Mouse (Mus musculus) left cerebral cortex, adult 18-20 months (tissue): ENCODE results near the gene Morc3. TPM values are rescaled to one million over a fixed set of nuclear protein-coding genes. Genes with fewer than 3 reads are reported as not detected.

ENCODE experiments used
- DNase-seq, 2 experiments: peaks; one replicate each; pipeline ENCODE4 v3.0.0; 2021 to 2022; ENCODE audit warnings: low spot score in 2 of 2, mixed read lengths in 1 of 2
- total RNA-seq, 2 experiments: library from RNA; stranded (reverse); gene quantifications; 2 replicates each; pipeline ENCODE4 v1.2.3; 2021

Morc3 gene
- total RNA-seq, 2 experiments from 2014 or later, result 32.9 to 38.7 TPM

DNA sequence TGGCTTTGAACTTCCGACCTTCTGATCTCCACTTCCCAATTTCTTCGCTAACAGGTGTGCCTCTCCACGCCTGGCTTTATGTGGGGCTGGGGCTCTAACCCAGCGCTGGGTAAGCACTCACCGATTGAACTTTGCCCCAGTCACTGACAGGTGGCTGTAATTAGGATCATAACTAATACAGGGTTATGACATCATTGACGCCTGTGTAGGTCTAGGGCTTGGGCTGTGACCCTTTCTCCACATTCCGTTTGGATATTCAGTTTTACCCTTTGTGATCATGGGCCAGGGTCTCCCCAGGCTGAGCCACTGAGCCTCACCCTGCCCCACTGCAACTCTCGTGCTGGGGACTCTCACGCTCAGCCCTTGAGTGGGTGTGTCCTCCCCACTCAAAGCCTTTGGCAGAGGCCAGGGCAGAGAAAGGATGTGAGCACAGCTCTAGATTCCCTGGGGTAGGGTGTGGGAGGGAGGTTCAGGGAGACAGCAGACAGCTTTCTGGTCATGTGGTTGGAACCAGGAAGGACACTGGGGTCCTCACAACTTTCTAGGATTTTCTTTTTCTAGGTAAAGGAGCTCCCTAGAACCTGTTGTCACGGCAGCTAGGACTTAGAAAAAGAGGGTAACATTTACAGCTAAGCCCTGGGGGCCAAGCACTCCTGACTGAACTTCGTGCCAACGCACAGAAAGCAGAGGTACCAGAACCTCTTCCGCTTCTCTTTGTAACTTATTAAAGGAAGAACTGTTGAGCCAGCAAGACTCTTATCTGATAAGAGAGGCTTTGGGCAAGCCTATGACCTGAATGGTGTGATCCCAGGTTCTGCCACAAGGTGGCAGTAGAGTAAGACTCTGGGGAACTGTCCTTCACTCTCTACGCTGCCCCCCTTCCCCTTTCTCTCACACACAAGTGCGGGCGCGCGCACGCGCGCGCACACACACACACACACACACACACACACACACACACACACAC lies 86.1 kb downstream of the Morc3 start:
- peak; percentile 75 to 90 for DNase-seq

DNA sequence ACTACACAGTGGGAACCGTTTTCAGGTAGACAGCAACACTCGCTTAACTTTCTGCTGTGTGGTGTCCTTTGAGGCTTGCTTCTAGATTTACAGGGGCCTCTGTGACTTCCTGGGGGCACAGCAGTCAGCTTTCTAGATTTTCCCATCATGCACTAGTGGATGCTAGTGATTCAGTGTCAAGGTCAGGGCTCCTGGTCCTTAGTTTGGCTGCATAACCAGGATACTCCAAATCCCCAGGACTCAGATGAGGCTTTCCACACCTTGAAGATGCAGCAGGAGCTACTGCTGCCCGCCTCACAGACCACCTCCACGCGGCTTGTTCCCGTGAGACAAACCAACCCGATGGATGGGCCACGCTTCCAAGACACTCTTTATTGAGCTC lies 86.7 kb downstream of the Morc3 start:
- DNase-seq, result no peak

DNA sequence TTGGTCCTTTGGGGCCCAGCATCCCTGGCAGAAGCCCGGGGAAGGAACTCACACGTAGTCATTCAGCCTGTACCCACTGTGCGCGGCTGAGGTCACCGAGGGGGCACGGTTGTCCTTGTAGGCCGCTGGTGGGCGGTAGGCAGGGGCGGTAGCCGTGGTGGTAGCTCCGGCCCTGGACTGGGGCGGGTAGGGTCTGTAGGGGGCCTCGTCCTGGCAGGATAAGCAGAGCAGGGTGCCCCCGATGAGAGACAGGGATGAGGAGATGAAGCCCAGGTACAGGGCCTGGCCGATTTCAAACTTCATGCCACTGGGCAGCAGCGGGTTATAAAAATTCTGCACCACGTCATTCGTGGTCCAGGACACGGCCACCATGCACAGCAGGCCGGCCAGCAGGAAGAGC lies 87.3 kb downstream of the Morc3 start:
- no peak for DNase-seq

- no peak for DNase-seq
These were observed 88.8 kb downstream of the Morc3 start for GRCm38 (mm10) chr16:93920673-93921072.

- DNase-seq, result no peak
These were observed 91.0 kb downstream of the Morc3 start for GRCm38 (mm10) chr16:93922835-93923389.

- no peak for DNase-seq
These were observed 91.9 kb downstream of the Morc3 start for GRCm38 (mm10) chr16:93923788-93924187.

Other genes starting within 250 kb of the Morc3 start
- gene Setd4, start 228.1 kb upstream of the Morc3 start, total RNA-seq, result 10 to 100 TPM in 1 of 2 experiments, 1 to 10 TPM in 1; 10.0 to 11.5 TPM
- 10 to 100 TPM; 67.9 to 74.3 TPM for gene Cbr1, start 226.3 kb upstream of the Morc3 start, total RNA-seq
- 1 to 10 TPM; 3.3 to 5.0 TPM for gene Gm5678, start 204.0 kb upstream of the Morc3 start, total RNA-seq
- gene Cbr3, start 148.9 kb upstream of the Morc3 start, total RNA-seq, result 10 to 100 TPM; 21.2 to 21.8 TPM
- gene Dop1b, start 120.2 kb upstream of the Morc3 start, total RNA-seq, result 10 to 100 TPM; 86.3 to 90.5 TPM
- gene Chaf1b, start 51.8 kb downstream of the Morc3 start, total RNA-seq, result under 1 TPM; 0.37 to 0.63 TPM
- gene Cldn14, start 176.7 kb downstream of the Morc3 start, total RNA-seq, result not detected